Mouse (Mus musculus) heart, embryonic 13.5 days (tissue): Measurements from ENCODE around the gene Tead2. TPM values are rescaled to one million over a fixed set of nuclear protein-coding genes. Genes with fewer than 3 reads are reported as not detected.

ENCODE experiments used
- ATAC-seq: fragments of 200-750 bp; cut with Nextera tagmentation; 2 replicates; pipeline ENCODE4 v1.8.0; 2017; ENCODE audit warnings: moderate TSS enrichment; ENCODE audit not compliant: insufficient number of reproducible peaks, low FRiP score, low TSS enrichment; ENCODE audit errors: extremely low read depth
- H3K27ac ChIP-seq: fragments of 300-500 bp; sonication (generic); replicated peaks from 2 replicates; pipeline ENCODE4 v1.5.1; 2015; ENCODE audit warnings: moderate library complexity, mild to moderate bottlenecking, inconsistent platforms
- H3K27me3 ChIP-seq: fragments of 300-500 bp; sonication (generic); replicated peaks from 2 replicates; pipeline ENCODE4 v1.6.1; 2015; ENCODE audit warnings: mild to moderate bottlenecking, inconsistent platforms
- H3K36me3 ChIP-seq: fragments of 300-500 bp; sonication (generic); 2 replicates; pipeline ENCODE4 v1.6.1; 2015; ENCODE audit warnings: mild to moderate bottlenecking, inconsistent platforms
- H3K4me1 ChIP-seq: fragments of 300-500 bp; sonication (generic); 2 replicates; pipeline ENCODE4 v1.6.1; 2015; ENCODE audit warnings: inconsistent platforms
- H3K4me2 ChIP-seq: fragments of 300-500 bp; sonication (generic); 2 replicates; pipeline ENCODE4 v1.6.1; 2015; ENCODE audit warnings: inconsistent platforms, mild to moderate bottlenecking, moderate library complexity
- H3K4me3 ChIP-seq: fragments of 300-500 bp; sonication (generic); 2 replicates; pipeline ENCODE4 v1.5.1; 2015; ENCODE audit warnings: moderate library complexity, mild to moderate bottlenecking, inconsistent platforms
- H3K9ac ChIP-seq: fragments of 300-500 bp; sonication (generic); 2 replicates; pipeline ENCODE4 v1.6.1; 2015; ENCODE audit warnings: inconsistent platforms, mild to moderate bottlenecking, moderate library complexity
- H3K9me3 ChIP-seq: fragments of 300-500 bp; sonication (generic); 2 replicates; pipeline ENCODE4 v1.6.1; 2016; ENCODE audit warnings: inconsistent platforms
- WGBS: fragments of 180-500 bp; shearing (Covaris S2); methylation state at CpG from one replicate; pipeline ENCODE4 v1.1.7; 2015; ENCODE audit warnings: mixed read lengths; 5-methylcytosine and 5-hydroxymethylcytosine counted together
- microRNA-seq: library from miRNA; unstranded; fragments of <30 nt; microRNA quantifications from one replicate; pipeline ENCODE4, GENCODE M21; 2016
- polyA plus RNA-seq: library from polyadenylated mRNA; unstranded; fragments of >200 nt; fragmentation: Nextera tagmentation; extraction: Ambion mirVana; gene quantifications from 2 replicates; pipeline ENCODE4 v1.2.1, GENCODE M21; 2015

Tead2 gene
- polyA plus RNA-seq, 1 experiment from 2014 or later, result 127 TPM

GRCm38 (mm10) chr7:45263006-45263607 is 47.6 kb downstream of the Tead2 start:
- Histone ChIP-seq H3K36me3 (no peaks in the 10 kb centered on the region), H3K27me3 (peaks cover 34% of the 10 kb centered on the region), H3K4me3 (no peak overlapping the region), H3K27ac (peak overlapping the region; percentile 86), H3K9me3 (no peaks in the 10 kb centered on the region), H3K4me1 (peaks cover 33% of the 10 kb centered on the region), H3K9ac (peak overlapping the region; percentile 39; the same call in 1 of the 2 replicates), H3K4me2 (no peak overlapping the region; the same call in 1 of the 2 replicates)
- ATAC-seq, result no peak
- 52% methylated on average over 7 of the region's 7 CpGs for WGBS

GRCm38 (mm10) chr7:45264348-45264747 is 48.8 kb downstream of the Tead2 start:
- H3K4me1 ChIP-seq, result peaks cover 33% of the 10 kb centered on the region
- no peak overlapping the region for H3K27ac ChIP-seq
- WGBS, result 61% methylated on average over 3 of the region's 3 CpGs
- no peak overlapping the region for H3K9ac ChIP-seq
- peaks cover 39% of the 10 kb centered on the region for H3K27me3 ChIP-seq
- no peaks in the 10 kb centered on the region for H3K9me3 ChIP-seq
- no peaks in the 10 kb centered on the region for H3K36me3 ChIP-seq
- H3K4me2 ChIP-seq, result no peak overlapping the region
- no peak overlapping the region for H3K4me3 ChIP-seq
- ATAC-seq, result no peak

GRCm38 (mm10) chr7:45265518-45265917 is 50.0 kb downstream of the Tead2 start:
- Histone ChIP-seq H3K4me3 (no peak overlapping the region), H3K27me3 (peaks cover 31% of the 10 kb centered on the region), H3K9me3 (no peaks in the 10 kb centered on the region), H3K4me1 (peaks cover 31% of the 10 kb centered on the region), H3K27ac (no peak overlapping the region), H3K4me2 (no peak overlapping the region), H3K36me3 (no peaks in the 10 kb centered on the region), H3K9ac (no peak overlapping the region)
- ATAC-seq, result no peak
- WGBS, result 61% methylated on average over 1 of the region's 1 CpGs

GRCm38 (mm10) chr7:45272786-45273412 is 57.3 kb downstream of the Tead2 start:
- peaks cover 6% of the 10 kb centered on the region for H3K4me1 ChIP-seq
- H3K9ac ChIP-seq, result no peak overlapping the region
- H3K36me3 ChIP-seq, result no peaks in the 10 kb centered on the region
- no peak overlapping the region for H3K27ac ChIP-seq
- 70% methylated on average over 10 of the region's 10 CpGs for WGBS
- no peak for ATAC-seq
- H3K4me2 ChIP-seq, result no peak overlapping the region
- 0 out of 2 replicates have a peak, but pooled peaks cover 3% of the 10 kb centered on the region for H3K9me3 ChIP-seq
- peaks cover 29% of the 10 kb centered on the region for H3K27me3 ChIP-seq
- no peak overlapping the region for H3K4me3 ChIP-seq

GRCm38 (mm10) chr7:45273672-45274071 is 58.1 kb downstream of the Tead2 start:
- no peak overlapping the region for H3K9ac ChIP-seq
- no peak overlapping the region for H3K4me3 ChIP-seq
- H3K36me3 ChIP-seq, result no peaks in the 10 kb centered on the region
- no peak for ATAC-seq
- no peak overlapping the region for H3K4me2 ChIP-seq
- H3K9me3 ChIP-seq, result 0 out of 2 replicates have a peak, but pooled peaks cover 3% of the 10 kb centered on the region
- H3K4me1 ChIP-seq, result peaks cover 6% of the 10 kb centered on the region
- 84% methylated on average over 8 of the region's 8 CpGs for WGBS
- peaks cover 29% of the 10 kb centered on the region for H3K27me3 ChIP-seq
- no peak overlapping the region for H3K27ac ChIP-seq

- H3K27me3 ChIP-seq, result peaks cover 48% of the 10 kb centered on the region
- H3K4me3 ChIP-seq, result peak within 1 kb of the TSS; percentile 52
- peak; percentile 15; the same call in 1 of the 2 replicates for ATAC-seq
- H3K4me1 ChIP-seq, result peaks cover 6% of the 10 kb centered on the region
- H3K9me3 ChIP-seq, result no peaks in the 10 kb centered on the region
- peak within 1 kb of the TSS; percentile 77 for H3K4me2 ChIP-seq
- peak within 1 kb of the TSS; percentile 74 for H3K9ac ChIP-seq
- H3K27ac ChIP-seq, result no peak within 1 kb of the TSS
- H3K36me3 ChIP-seq, result no peaks in the 10 kb centered on the region
- 6% methylated on average over 44 of the region's 44 CpGs for WGBS
Observed at GRCm38 (mm10) chr7:45277136-45277760, 61.7 kb downstream of the Tead2 start, which contains the start of gene Slc6a21. TSS of gene Slc6a21 (plus strand) at chr7:45277513.

Small RNA genes lying within 50 kb of the gene (microRNA-seq; reads per million reads assigned to microRNA genes)
- 0.61 reads per million for gene Mir7055

Other genes with a start within 250 kb of the Tead2 start
- 9.8 and 10.3 TPM in 2 replicates for gene Cpt1c, start 240.9 kb upstream of the Tead2 start, polyA plus RNA-seq
- 438 and 486 TPM in 2 replicates for gene Prmt1, start 229.2 kb upstream of the Tead2 start, polyA plus RNA-seq
- 63.6 and 68.1 TPM in 2 replicates for gene Irf3, start 218.1 kb upstream of the Tead2 start, polyA plus RNA-seq
- gene Bcl2l12, start 217.0 kb upstream of the Tead2 start, polyA plus RNA-seq, result 36.0 and 36.3 TPM in 2 replicates
- 27.0 and 27.1 TPM in 2 replicates for gene Scaf1, start 199.4 kb upstream of the Tead2 start, polyA plus RNA-seq
- gene Rras, start 197.8 kb upstream of the Tead2 start, polyA plus RNA-seq, result 71.6 and 82.6 TPM in 2 replicates
- gene Prr12, start 162.9 kb upstream of the Tead2 start, polyA plus RNA-seq, result 6.8 and 7.1 TPM in 2 replicates
- 46.6 and 49.6 TPM in 2 replicates for gene Nosip, start 153.3 kb upstream of the Tead2 start, polyA plus RNA-seq
- gene Prrg2, start 153.1 kb upstream of the Tead2 start, polyA plus RNA-seq, result 12.5 and 13.6 TPM in 2 replicates
- 271 and 277 TPM in 2 replicates for gene Rcn3, start 123.5 kb upstream of the Tead2 start, polyA plus RNA-seq
- 38.0 and 38.1 TPM in 2 replicates for gene Fcgrt, start 111.9 kb upstream of the Tead2 start, polyA plus RNA-seq
- 982 and 1,095 TPM in 2 replicates for gene Rps11, start 91.3 kb upstream of the Tead2 start, polyA plus RNA-seq
- 688 and 785 TPM in 2 replicates for gene Rpl13a, start 87.0 kb upstream of the Tead2 start, polyA plus RNA-seq
- 0.17 TPM in 1 of 2 replicates, not detected in the other for gene Gm45713, start 79.5 kb upstream of the Tead2 start, polyA plus RNA-seq
- 0.88 and 1.0 TPM in 2 replicates for gene Flt3l, start 79.3 kb upstream of the Tead2 start, polyA plus RNA-seq
- gene Pih1d1, start 61.5 kb upstream of the Tead2 start, polyA plus RNA-seq, result 82.2 and 89.3 TPM in 2 replicates
- gene Aldh16a1, start 61.2 kb upstream of the Tead2 start, polyA plus RNA-seq, result 31.8 and 33.4 TPM in 2 replicates
- 2.9 and 3.6 TPM in 2 replicates for gene Slc17a7, start 51.8 kb upstream of the Tead2 start, polyA plus RNA-seq
- gene Gfy, start 36.2 kb upstream of the Tead2 start, polyA plus RNA-seq, result not detected in 2 replicates
- not detected in 2 replicates for gene Pth2, start 34.8 kb upstream of the Tead2 start, polyA plus RNA-seq
- 0.51 and 0.74 TPM in 2 replicates for gene Ccdc155, start 10.9 kb upstream of the Tead2 start, polyA plus RNA-seq
- gene Dkkl1, start 3.6 kb upstream of the Tead2 start, polyA plus RNA-seq, result 1.5 and 1.7 TPM in 2 replicates
- gene Cd37, start 23.4 kb downstream of the Tead2 start, polyA plus RNA-seq, result 1.7 and 2.4 TPM in 2 replicates
- gene Slc6a16, start 25.3 kb downstream of the Tead2 start, polyA plus RNA-seq, result 0.27 and 0.41 TPM in 2 replicates
- gene Slc6a21, start 61.8 kb downstream of the Tead2 start, polyA plus RNA-seq, result not detected in 2 replicates
- 12.7 and 13.5 TPM in 2 replicates for gene Trpm4, start 118.0 kb downstream of the Tead2 start, polyA plus RNA-seq
- gene Hrc, start 119.5 kb downstream of the Tead2 start, polyA plus RNA-seq, result 24.2 and 27.7 TPM in 2 replicates
- gene Ppfia3, start 151.3 kb downstream of the Tead2 start, polyA plus RNA-seq, result 2.3 and 2.9 TPM in 2 replicates
- gene Lin7b, start 154.8 kb downstream of the Tead2 start, polyA plus RNA-seq, result 1.0 and 1.2 TPM in 2 replicates
- gene Snrnp70, start 180.0 kb downstream of the Tead2 start, polyA plus RNA-seq, result 136 and 140 TPM in 2 replicates
- 0.32 and 0.50 TPM in 2 replicates for gene Kcna7, start 189.9 kb downstream of the Tead2 start, polyA plus RNA-seq
- 1.6 and 1.8 TPM in 2 replicates for gene Ntf5, start 197.9 kb downstream of the Tead2 start, polyA plus RNA-seq
- gene Lhb, start 205.1 kb downstream of the Tead2 start, polyA plus RNA-seq, result not detected in 2 replicates
- 91.8 and 95.3 TPM in 2 replicates for gene Gys1, start 219.1 kb downstream of the Tead2 start, polyA plus RNA-seq
- gene Ruvbl2, start 222.3 kb downstream of the Tead2 start, polyA plus RNA-seq, result 80.6 and 85.6 TPM in 2 replicates
- gene Ftl1, start 244.1 kb downstream of the Tead2 start, polyA plus RNA-seq, result 5,089 and 5,516 TPM in 2 replicates